ENCODE assay signal across 8 mouse cellular contexts in genomic region chr12:55079726-55080600, GRCm38 (mm10). TPM values are rescaled to one million over a fixed set of nuclear protein-coding genes. Genes with fewer than 3 reads are reported as not detected.
DNase-seq lines count a peak whose midpoint lies in the region; ATAC-seq and TF ChIP-seq lines count a peak whose summit lies in the region.
"Not testable (repeated sequence)": the region's sequence is repeated elsewhere in the genome, so short reads cannot be mapped to it uniquely, and the experiment has no call there.

Gene 2700097O09Rik (minus strand): TSS chr12:55080110.
Gene Srp54a (plus strand): TSS chr12:55080262.

- under 1% methylated on average over 60 of the region's 60 CpGs for WGBS in hindbrain, embryonic 10.5 days
- under 1% methylated on average over 53 of the region's 60 CpGs for WGBS in lung, postnatal 0 days

- ATAC-seq in frontal cortex, adult (ENCODE audit: low TSS enrichment): peak; percentile 99
- ATAC-seq in lung, postnatal 0 days: peak; percentile 97

- not testable (repeated sequence) for TF ChIP-seq CTCF in lung, postnatal 0 days (IDR thresholded peaks at IDR 0.05)

- H3K27me3 ChIP-seq in hindbrain, embryonic 10.5 days (ENCODE audit: insufficient read depth, poor library complexity, severe bottlenecking); lung, postnatal 0 days (replicated peaks; ENCODE audit: insufficient read depth, low read length): not testable (repeated sequence)

- not testable (repeated sequence) for H3K9me3 ChIP-seq in hindbrain, embryonic 10.5 days; lung, postnatal 0 days (ENCODE audit: low read length)

- H3K27ac ChIP-seq in hindbrain, embryonic 10.5 days: peak within 1 kb of the TSS; percentile 88
- H3K27ac ChIP-seq in lung, postnatal 0 days (ENCODE audit: low read length): peak within 1 kb of the TSS; percentile 87

- peak within 1 kb of the TSS; percentile 51 for H3K4me2 ChIP-seq in lung, postnatal 0 days (replicated peaks; ENCODE audit: low read depth, low read length)

- H3K4me1 ChIP-seq in hindbrain, embryonic 10.5 days (replicated peaks); lung, postnatal 0 days (ENCODE audit: insufficient read depth, low read depth, low read length): not testable (repeated sequence)

- not testable (repeated sequence) for H3K36me3 ChIP-seq in hindbrain, embryonic 10.5 days; lung, postnatal 0 days (ENCODE audit: insufficient read depth, low read length)

- peak; percentile 79 for DNase-seq in MEL-GATA-1-ER (ENCODE audit: extremely low read depth, low read depth)
- peak; percentile 92 for DNase-seq in cerebellum, adult 8-10 months
- peak; percentile 97 for DNase-seq in hindbrain, embryonic 10.5 days (ENCODE audit: low spot score)
- peak; percentile 96 for DNase-seq in layer of hippocampus, adult 9-11 months
- DNase-seq in lung, postnatal 0 days (ENCODE audit: low spot score): peak; percentile 97
- DNase-seq in ovary, postnatal 14 days (ENCODE audit: low spot score): peak; percentile 87
- peak; percentile 95 for DNase-seq in thymus, postnatal 14 days

- peak within 1 kb of the TSS; percentile 72 for H3K4me3 ChIP-seq in hindbrain, embryonic 10.5 days
- peak within 1 kb of the TSS; percentile 59 for H3K4me3 ChIP-seq in lung, postnatal 0 days (ENCODE audit: low read depth, low read length)

- TF ChIP-seq EP300 in lung, postnatal 0 days (IDR thresholded peaks at IDR 0.05): peak; percentile 65; the same call in 1 of the 2 replicates

- peak within 1 kb of the TSS; percentile 81 for H3K9ac ChIP-seq in lung, postnatal 0 days (replicated peaks; ENCODE audit: low read depth)

RNA-seq across cellular contexts. Expression of gene 2700097O09Rik, which starts in this region (rescaled TPM):
- 40.7 and 41.9 TPM in 2 replicates for polyA plus RNA-seq in hindbrain, embryonic 10.5 days (2016; fragmentation: Nextera tagmentation; extraction: Ambion mirVana)
- polyA plus RNA-seq in lung, postnatal 0 days (2015; fragmentation: Nextera tagmentation; extraction: Ambion mirVana): 14.4 and 14.6 TPM in 2 replicates

RNA-seq across cellular contexts. Expression of gene Srp54a, which starts in this region (rescaled TPM):
- 98.3 and 136 TPM in 2 replicates for polyA plus RNA-seq in hindbrain, embryonic 10.5 days (2016; fragmentation: Nextera tagmentation; extraction: Ambion mirVana)
- polyA plus RNA-seq in lung, postnatal 0 days (2015; fragmentation: Nextera tagmentation; extraction: Ambion mirVana): 124 and 130 TPM in 2 replicates

Comparison
In these comparisons a context has a peak if more than half of its experiments do, and no peak if none do; other contexts are left out.
1. Peak in every context shown above with its lines: DNase-seq, ATAC-seq, H3K4me3 ChIP-seq and H3K27ac ChIP-seq.